Mouse (Mus musculus): ENCODE data around the gene Ext2. TPM values are rescaled to one million over a fixed set of nuclear protein-coding genes. Genes with fewer than 3 reads are reported as not detected.
A peak's percentile ranks its signal among the peaks of the same experiment; 100 is the strongest.

Ext2 gene
- polyA plus RNA-seq, 1 experiment from 2014 or later: 22.6 TPM

DNA sequence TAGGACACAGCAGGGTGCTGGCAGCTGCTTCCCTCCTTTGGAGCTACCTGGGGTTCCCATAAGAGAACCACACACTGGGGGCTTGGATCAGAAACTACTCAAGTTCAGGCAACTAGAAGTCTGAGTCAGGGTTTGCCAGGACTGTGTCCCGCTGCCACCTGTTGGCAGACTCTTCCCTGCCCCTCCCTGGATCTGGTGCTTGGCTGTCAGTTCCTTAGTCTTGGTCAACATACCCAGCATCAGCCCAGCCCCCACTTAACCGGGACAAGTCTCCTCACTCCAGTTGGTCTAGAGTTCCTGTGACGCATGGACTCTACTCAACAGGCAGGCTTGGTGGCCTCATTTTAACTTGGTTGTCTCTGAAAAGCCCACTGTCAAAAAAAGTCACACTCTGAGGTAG is 112.7 kb downstream of the Ext2 start:
- Histone ChIP-seq H3K36me3 (replicated peaks; ENCODE audit: insufficient read depth, low read length) (no peaks in the 10 kb centered on the region), H3K27me3 (ENCODE audit: insufficient read depth, low read length) (no peaks in the 10 kb centered on the region), H3K9ac (replicated peaks) (no peak overlapping the region), H3K27ac (ENCODE audit: low read depth) (no peak overlapping the region), H3K9me3 (ENCODE audit: low read length) (no peaks in the 10 kb centered on the region), H3K4me1 (ENCODE audit: insufficient read depth) (no peaks in the 10 kb centered on the region), H3K4me3 (ENCODE audit: low read depth, low read length) (no peak overlapping the region), H3K4me2 (ENCODE audit: low read depth, low read length) (no peak overlapping the region)
- ATAC-seq (no peak), DNase-seq (no peak)
- TF ChIP-seq CTCF (IDR thresholded peaks at IDR 0.05; ENCODE audit: low read depth) (no peak), EP300 (IDR thresholded peaks at IDR 0.05; ENCODE audit: low read depth) (no peak)
- WGBS (ENCODE audit: insufficient replicate concordance): 76% methylated on average over 3 of the region's 3 CpGs

DNA sequence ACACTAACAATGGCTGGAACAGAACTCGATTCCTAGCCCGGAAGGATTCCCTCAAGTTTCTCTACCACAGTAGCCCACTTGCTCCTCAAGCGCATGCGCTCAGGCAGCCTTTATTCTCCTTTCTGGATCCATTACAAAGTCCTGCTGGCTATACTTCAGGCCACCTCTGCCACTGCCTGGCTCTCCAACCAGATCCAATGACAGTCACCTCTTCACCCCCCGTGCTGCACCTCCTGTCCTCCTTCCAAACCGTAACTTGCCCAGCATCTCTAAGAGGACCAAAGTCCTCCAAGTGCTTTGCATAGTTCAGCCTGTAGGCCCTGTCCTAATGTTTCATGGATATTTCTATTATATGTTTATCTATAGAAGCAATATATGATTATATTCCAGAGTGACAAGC is 113.1 kb downstream of the Ext2 start:
- Histone ChIP-seq H3K36me3 (replicated peaks; ENCODE audit: insufficient read depth, low read length) (no peaks in the 10 kb centered on the region), H3K4me1 (ENCODE audit: insufficient read depth) (no peaks in the 10 kb centered on the region), H3K9ac (replicated peaks) (no peak overlapping the region), H3K4me3 (ENCODE audit: low read depth, low read length) (no peak overlapping the region), H3K9me3 (ENCODE audit: low read length) (no peaks in the 10 kb centered on the region), H3K27me3 (ENCODE audit: insufficient read depth, low read length) (no peaks in the 10 kb centered on the region), H3K4me2 (ENCODE audit: low read depth, low read length) (no peak overlapping the region), H3K27ac (ENCODE audit: low read depth) (no peak overlapping the region)
- DNase-seq (no peak), ATAC-seq (no peak)
- TF ChIP-seq CTCF (IDR thresholded peaks at IDR 0.05; ENCODE audit: low read depth) (no peak), EP300 (IDR thresholded peaks at IDR 0.05; ENCODE audit: low read depth) (no peak)
- 89% methylated on average over 6 of the region's 6 CpGs for WGBS (ENCODE audit: insufficient replicate concordance)

DNA sequence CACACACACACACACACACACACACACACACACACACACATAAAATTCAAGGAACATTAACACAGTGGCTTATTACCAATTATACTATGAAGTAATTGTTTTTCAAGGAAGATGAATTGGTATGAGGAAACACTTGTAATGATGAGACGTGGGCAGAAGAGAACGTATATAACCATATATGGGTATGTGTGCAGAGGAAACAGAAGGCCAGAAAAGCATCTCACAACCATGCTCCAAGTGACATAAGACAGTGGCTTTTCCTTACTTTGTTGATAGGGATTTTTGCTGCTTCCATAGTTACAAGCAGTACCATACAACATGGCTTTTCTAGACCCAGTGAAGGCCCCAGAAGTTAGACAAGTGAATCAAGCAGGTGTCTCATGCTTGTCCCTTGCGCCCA is 115.5 kb downstream of the Ext2 start:
- no peak overlapping the region for H3K9ac ChIP-seq (replicated peaks)
- H3K9me3 ChIP-seq (ENCODE audit: low read length): no peaks in the 10 kb centered on the region
- H3K36me3 ChIP-seq (replicated peaks; ENCODE audit: insufficient read depth, low read length): no peaks in the 10 kb centered on the region; the same call in 1 of the 2 replicates
- H3K27me3 ChIP-seq (ENCODE audit: insufficient read depth, low read length): no peaks in the 10 kb centered on the region
- ATAC-seq: no peak
- TF ChIP-seq EP300 (IDR thresholded peaks at IDR 0.05; ENCODE audit: low read depth): no peak
- no peak for TF ChIP-seq CTCF (IDR thresholded peaks at IDR 0.05; ENCODE audit: low read depth)
- no peak overlapping the region for H3K27ac ChIP-seq (ENCODE audit: low read depth)
- no peak overlapping the region for H3K4me3 ChIP-seq (ENCODE audit: low read depth, low read length)
- DNase-seq: no peak
- no peaks in the 10 kb centered on the region for H3K4me1 ChIP-seq (ENCODE audit: insufficient read depth)
- WGBS (ENCODE audit: insufficient replicate concordance): 78% methylated on average over 3 of the region's 3 CpGs
- no peak overlapping the region for H3K4me2 ChIP-seq (ENCODE audit: low read depth, low read length)

DNA sequence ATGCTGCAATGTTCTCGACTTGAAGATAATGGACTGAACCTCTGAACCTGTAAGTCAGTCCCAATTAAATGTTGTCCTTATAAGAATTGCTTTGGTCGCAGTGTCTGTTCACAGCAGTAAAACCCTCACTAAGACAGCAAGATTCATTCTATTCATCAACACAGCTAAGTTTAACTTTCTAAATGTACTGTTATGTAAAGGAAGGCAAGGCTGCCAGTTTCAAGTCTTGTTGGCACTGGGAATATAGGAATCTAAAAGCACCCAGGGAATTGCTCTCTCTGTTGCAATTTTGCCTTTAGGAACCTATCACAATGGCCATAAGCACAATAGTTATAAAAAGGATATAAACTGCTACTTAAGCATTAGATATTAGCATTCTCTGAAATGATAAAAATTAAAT is 116.0 kb downstream of the Ext2 start:
- no peak for DNase-seq
- 81% methylated on average over 2 of the region's 2 CpGs for WGBS (ENCODE audit: insufficient replicate concordance)

DNA sequence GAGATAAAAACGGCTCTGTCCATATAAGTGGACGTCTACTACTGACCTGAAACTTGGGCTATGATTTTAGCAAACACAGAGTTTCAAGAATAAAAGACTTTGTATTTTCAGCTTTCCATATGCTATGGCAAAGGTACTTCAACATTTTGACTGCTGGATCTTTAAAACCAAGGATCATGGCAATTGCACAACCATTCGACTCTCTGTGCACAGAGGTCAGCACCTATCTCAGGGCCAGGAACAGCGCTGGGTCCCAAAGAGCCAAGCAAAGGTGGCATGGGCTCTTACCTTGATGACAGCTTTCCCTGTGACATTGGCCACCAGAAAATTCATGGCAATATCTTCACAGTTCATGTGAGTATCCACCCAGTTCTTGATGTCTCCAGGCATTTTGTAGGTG is 118.2 kb downstream of the Ext2 start:
- no peak overlapping the region for H3K9ac ChIP-seq (replicated peaks)
- no peak overlapping the region for H3K4me3 ChIP-seq (ENCODE audit: low read depth, low read length)
- no peaks in the 10 kb centered on the region for H3K4me1 ChIP-seq (ENCODE audit: insufficient read depth)
- no peaks in the 10 kb centered on the region; the same call in 1 of the 2 replicates for H3K36me3 ChIP-seq (replicated peaks; ENCODE audit: insufficient read depth, low read length)
- ATAC-seq (peak; percentile 54; the same call in 1 of the 2 replicates), DNase-seq (no peak)
- H3K27me3 ChIP-seq (ENCODE audit: insufficient read depth, low read length): no peaks in the 10 kb centered on the region
- 74% methylated on average over 4 of the region's 4 CpGs for WGBS (ENCODE audit: insufficient replicate concordance)
- H3K27ac ChIP-seq (ENCODE audit: low read depth): no peak overlapping the region
- no peaks in the 10 kb centered on the region for H3K9me3 ChIP-seq (ENCODE audit: low read length)
- no peak overlapping the region for H3K4me2 ChIP-seq (ENCODE audit: low read depth, low read length)
- TF ChIP-seq CTCF (IDR thresholded peaks at IDR 0.05; ENCODE audit: low read depth) (no peak), EP300 (IDR thresholded peaks at IDR 0.05; ENCODE audit: low read depth) (no peak)

More for the DNA sequence above, 116.0 kb downstream of the Ext2 start:
- no peak for ATAC-seq
- H3K9me3 ChIP-seq (ENCODE audit: low read length): no peaks in the 10 kb centered on the region
- H3K9ac ChIP-seq (replicated peaks): no peak overlapping the region
- no peak overlapping the region for H3K4me3 ChIP-seq (ENCODE audit: low read depth, low read length)
- no peak for TF ChIP-seq CTCF (IDR thresholded peaks at IDR 0.05; ENCODE audit: low read depth)
- no peaks in the 10 kb centered on the region for H3K4me1 ChIP-seq (ENCODE audit: insufficient read depth)
- no peak overlapping the region for H3K4me2 ChIP-seq (ENCODE audit: low read depth, low read length)
- H3K36me3 ChIP-seq (replicated peaks; ENCODE audit: insufficient read depth, low read length): no peaks in the 10 kb centered on the region; the same call in 1 of the 2 replicates
- H3K27me3 ChIP-seq (ENCODE audit: insufficient read depth, low read length): no peaks in the 10 kb centered on the region
- no peak overlapping the region for H3K27ac ChIP-seq (ENCODE audit: low read depth)

DNA sequence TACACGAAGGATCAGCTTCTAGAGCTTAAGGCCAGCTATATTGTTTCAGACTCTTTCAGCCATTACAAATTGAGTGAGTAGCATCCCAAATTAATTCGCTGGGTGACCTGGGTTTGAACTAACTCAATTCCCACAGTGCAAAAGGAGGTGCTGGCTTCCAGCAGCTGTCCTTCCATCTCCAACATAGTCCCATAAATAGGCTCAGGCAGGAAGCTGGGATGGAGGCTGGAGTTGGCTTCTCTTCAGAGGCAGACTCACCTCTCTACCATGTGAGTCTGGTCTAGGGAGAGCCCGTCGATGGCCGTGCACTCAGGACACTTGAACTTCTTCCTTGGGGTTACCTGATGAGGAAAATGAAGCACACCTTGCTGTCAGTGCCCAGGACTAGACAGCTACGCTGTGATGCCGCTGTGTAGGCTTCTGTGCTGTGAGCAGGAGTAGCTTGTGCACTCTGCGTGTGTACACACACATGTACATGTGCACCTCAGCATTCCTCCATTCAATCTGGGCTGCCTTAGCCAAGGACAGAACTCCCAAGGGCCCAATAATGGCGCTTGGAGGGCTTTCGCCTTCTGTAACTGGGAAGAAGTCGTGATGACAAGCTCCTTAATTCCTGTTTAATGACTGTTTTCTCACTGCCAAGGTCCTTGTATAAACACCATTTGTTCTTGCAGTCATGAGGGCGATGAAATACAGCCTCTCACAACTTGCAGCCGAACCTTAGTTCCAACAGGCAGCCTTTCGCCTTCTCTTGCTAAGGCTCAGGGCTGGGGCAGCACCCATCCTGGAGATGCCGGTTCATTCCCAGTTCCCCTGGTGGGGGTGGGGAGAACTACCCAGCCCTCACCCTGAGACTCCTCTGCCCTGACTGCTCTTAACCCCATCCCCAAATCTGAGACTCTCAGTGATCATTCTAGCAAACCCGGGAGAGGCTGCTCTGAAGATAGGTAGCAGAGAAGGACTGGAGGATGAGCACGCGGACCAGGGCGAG is 119.1 kb downstream of the Ext2 start:
- no peaks in the 10 kb centered on the region for H3K4me1 ChIP-seq (ENCODE audit: insufficient read depth)
- H3K36me3 ChIP-seq (replicated peaks; ENCODE audit: insufficient read depth, low read length): no peaks in the 10 kb centered on the region; the same call in 1 of the 2 replicates
- H3K9ac ChIP-seq (replicated peaks): no peak overlapping the region
- ATAC-seq (no peak), DNase-seq (no peak)
- TF ChIP-seq CTCF (IDR thresholded peaks at IDR 0.05; ENCODE audit: low read depth): no peak
- no peak for TF ChIP-seq EP300 (IDR thresholded peaks at IDR 0.05; ENCODE audit: low read depth)
- no peak overlapping the region for H3K27ac ChIP-seq (ENCODE audit: low read depth)
- H3K4me3 ChIP-seq (ENCODE audit: low read depth, low read length): no peak overlapping the region
- no peaks in the 10 kb centered on the region for H3K9me3 ChIP-seq (ENCODE audit: low read length)
- H3K27me3 ChIP-seq (ENCODE audit: insufficient read depth, low read length): no peaks in the 10 kb centered on the region
- WGBS (ENCODE audit: insufficient replicate concordance): 83% methylated on average over 19 of the region's 19 CpGs
- H3K4me2 ChIP-seq (ENCODE audit: low read depth, low read length): no peak overlapping the region

All from liver, postnatal 0 days (tissue).